Mouse (Mus musculus) hindbrain, postnatal 0 days (tissue): ENCODE results near the gene Mypn. TPM values are rescaled to one million over a fixed set of nuclear protein-coding genes. Genes with fewer than 3 reads are reported as not detected.

ENCODE experiments used
- ATAC-seq: fragments of 200-750 bp; cut with Nextera tagmentation; 2 replicates; pipeline ENCODE4 v1.8.0; 2017; ENCODE audit warnings: mild to moderate bottlenecking, moderate TSS enrichment, moderate library complexity
- DNase-seq: peaks from one replicate; pipeline ENCODE4 v3.0.0-alpha.2; 2015; ENCODE audit warnings: low spot score
- H3K27ac ChIP-seq: fragments of 300-500 bp; sonication (generic); 2 replicates; pipeline ENCODE4 v1.5.1; 2014; ENCODE audit warnings: mild to moderate bottlenecking
- H3K27me3 ChIP-seq: fragments of 300-500 bp; sonication (generic); 2 replicates; pipeline ENCODE4 v1.6.1; 2014; ENCODE audit warnings: low read length, mixed read lengths; ENCODE audit not compliant: insufficient read depth
- H3K36me3 ChIP-seq: fragments of 300-500 bp; sonication (generic); 2 replicates; pipeline ENCODE4 v1.6.1; 2014; ENCODE audit warnings: low read length, mixed read lengths; ENCODE audit not compliant: insufficient read depth
- H3K4me1 ChIP-seq: fragments of 300-500 bp; sonication (generic); 2 replicates; pipeline ENCODE4 v1.6.1; 2014; ENCODE audit warnings: antibody characterized with exemption, low read length, mixed read lengths; ENCODE audit not compliant: insufficient read depth
- H3K4me2 ChIP-seq: fragments of 300-500 bp; sonication (generic); 2 replicates; pipeline ENCODE4 v1.6.1; 2014; ENCODE audit warnings: low read depth, mild to moderate bottlenecking, low read length, moderate library complexity, mixed read lengths
- H3K4me3 ChIP-seq: fragments of 300-500 bp; sonication (generic); 2 replicates; pipeline ENCODE4 v1.5.1; 2014; ENCODE audit warnings: low read length
- H3K9ac ChIP-seq: fragments of 300-500 bp; sonication (generic); replicated peaks from 2 replicates; pipeline ENCODE4 v1.6.1; 2014; ENCODE audit warnings: mild to moderate bottlenecking, low read length, moderate library complexity, mixed read lengths
- H3K9me3 ChIP-seq: fragments of 300-500 bp; sonication (generic); 2 replicates; pipeline ENCODE4 v1.6.1; 2016; ENCODE audit warnings: low read length, mixed read lengths
- CTCF ChIP-seq: IDR thresholded peaks from 2 replicates; pipeline ENCODE4 v1.5.1; 2016; ENCODE audit warnings: antibody characterized with exemption, control low read depth, low read depth
- WGBS: fragments of 180-500 bp; shearing (Covaris S2); extraction: QIAGEN DNeasy Blood & Tissue Kit; methylation state at CpG from one replicate; pipeline ENCODE4 v1.1.7; 2014; 5-methylcytosine and 5-hydroxymethylcytosine counted together
- polyA plus RNA-seq: library from polyadenylated mRNA; unstranded; fragments of >200 nt; fragmentation: Nextera tagmentation; extraction: Ambion mirVana; gene quantifications from 2 replicates; pipeline ENCODE4 v1.2.1, GENCODE M21; 2015
- total RNA-seq: library from RNA; depleted of rRNA; stranded (reverse); fragments of >200 nt; gene quantifications from 2 replicates; pipeline ENCODE4 v1.2.3, GENCODE M21; 2014

The Mypn gene
- total and polyA plus RNA-seq, 2 experiments from 2014 or later, result 0.16 to 0.79 TPM

GRCm38 (mm10) chr10:63234133-63234532 is 30.4 kb upstream of the Mypn start:
- H3K9me3 ChIP-seq, result no peaks in the 10 kb centered on the region
- no peaks in the 10 kb centered on the region for H3K27me3 ChIP-seq
- H3K4me1 ChIP-seq, result no peaks in the 10 kb centered on the region
- H3K4me2 ChIP-seq, result no peak overlapping the region
- no peak overlapping the region for H3K4me3 ChIP-seq
- no peak overlapping the region for H3K27ac ChIP-seq
- ATAC-seq, result no peak
- H3K36me3 ChIP-seq, result no peaks in the 10 kb centered on the region
- H3K9ac ChIP-seq, result no peak overlapping the region
- no peak for TF ChIP-seq CTCF
- no peak for DNase-seq
- WGBS, result 85% methylated on average over 5 of the region's 5 CpGs

GRCm38 (mm10) chr10:63231630-63232029 is 27.9 kb upstream of the Mypn start:
- ATAC-seq (no peak), DNase-seq (no peak)
- Histone ChIP-seq H3K9ac (no peak overlapping the region), H3K27me3 (no peaks in the 10 kb centered on the region), H3K9me3 (no peaks in the 10 kb centered on the region), H3K36me3 (no peaks in the 10 kb centered on the region), H3K27ac (no peak overlapping the region), H3K4me2 (no peak overlapping the region), H3K4me1 (no peaks in the 10 kb centered on the region), H3K4me3 (no peak overlapping the region)
- TF ChIP-seq CTCF, result no peak
- 86% methylated on average over 5 of the region's 5 CpGs for WGBS

- no peak for TF ChIP-seq CTCF
Observed at GRCm38 (mm10) chr10:63230854-63231253, 27.1 kb upstream of the Mypn start.

GRCm38 (mm10) chr10:63230266-63230665 is 26.5 kb upstream of the Mypn start:
- DNase-seq, result no peak
- Histone ChIP-seq H3K9ac (no peak overlapping the region), H3K27me3 (no peaks in the 10 kb centered on the region), H3K27ac (no peak overlapping the region), H3K4me2 (no peak overlapping the region), H3K9me3 (no peaks in the 10 kb centered on the region), H3K4me1 (no peaks in the 10 kb centered on the region), H3K36me3 (no peaks in the 10 kb centered on the region), H3K4me3 (no peak overlapping the region)
- TF ChIP-seq CTCF, result no peak
- no peak for ATAC-seq
- WGBS, result 86% methylated on average over 7 of the region's 7 CpGs

More at GRCm38 (mm10) chr10:63230854-63231253, 27.1 kb upstream of the Mypn start:
- no peaks in the 10 kb centered on the region for H3K9me3 ChIP-seq
- WGBS, result 33% methylated on average over 3 of the region's 5 CpGs
- H3K4me1 ChIP-seq, result no peaks in the 10 kb centered on the region
- no peak overlapping the region for H3K27ac ChIP-seq
- ATAC-seq (no peak), DNase-seq (no peak)
- H3K27me3 ChIP-seq, result no peaks in the 10 kb centered on the region
- no peaks in the 10 kb centered on the region for H3K36me3 ChIP-seq
- H3K4me3 ChIP-seq, result no peak overlapping the region
- H3K4me2 ChIP-seq, result no peak overlapping the region
- no peak overlapping the region for H3K9ac ChIP-seq

GRCm38 (mm10) chr10:63224341-63224740 is 20.6 kb upstream of the Mypn start:
- H3K27me3 ChIP-seq, result no peaks in the 10 kb centered on the region
- no peak overlapping the region for H3K9ac ChIP-seq
- no peak overlapping the region for H3K27ac ChIP-seq
- ATAC-seq, result no peak
- TF ChIP-seq CTCF, result no peak
- no peak overlapping the region for H3K4me3 ChIP-seq
- 66% methylated on average over 12 of the region's 12 CpGs for WGBS
- H3K36me3 ChIP-seq, result no peaks in the 10 kb centered on the region
- H3K4me2 ChIP-seq, result no peak overlapping the region
- no peaks in the 10 kb centered on the region for H3K9me3 ChIP-seq
- no peaks in the 10 kb centered on the region for H3K4me1 ChIP-seq
- DNase-seq, result no peak

- H3K4me1 ChIP-seq, result no peaks in the 10 kb centered on the region
- no peaks in the 10 kb centered on the region for H3K9me3 ChIP-seq
- H3K36me3 ChIP-seq, result no peaks in the 10 kb centered on the region
- H3K9ac ChIP-seq, result no peak overlapping the region
- H3K4me3 ChIP-seq, result no peak overlapping the region
- WGBS, result 37% methylated on average over 7 of the region's 7 CpGs
- TF ChIP-seq CTCF, result no peak
- DNase-seq (peak; percentile 56), ATAC-seq (no peak)
- no peak overlapping the region for H3K27ac ChIP-seq
- H3K4me2 ChIP-seq, result no peak overlapping the region
- no peaks in the 10 kb centered on the region for H3K27me3 ChIP-seq
Observed at GRCm38 (mm10) chr10:63221081-63221783, 17.5 kb upstream of the Mypn start.

- H3K4me3 ChIP-seq, result no peak overlapping the region
- H3K27ac ChIP-seq, result no peak overlapping the region
- DNase-seq (no peak), ATAC-seq (no peak)
- no peak overlapping the region for H3K9ac ChIP-seq
- TF ChIP-seq CTCF, result no peak
- WGBS, result 74% methylated on average over 6 of the region's 6 CpGs
- no peaks in the 10 kb centered on the region for H3K9me3 ChIP-seq
- H3K4me2 ChIP-seq, result no peak overlapping the region
- H3K36me3 ChIP-seq, result no peaks in the 10 kb centered on the region
- H3K4me1 ChIP-seq, result no peaks in the 10 kb centered on the region
- H3K27me3 ChIP-seq, result no peaks in the 10 kb centered on the region
Observed at GRCm38 (mm10) chr10:63208871-63209270, 5.1 kb upstream of the Mypn start.
